14 mouse cellular contexts compared by ENCODE assay signal in the genomic region with DNA sequence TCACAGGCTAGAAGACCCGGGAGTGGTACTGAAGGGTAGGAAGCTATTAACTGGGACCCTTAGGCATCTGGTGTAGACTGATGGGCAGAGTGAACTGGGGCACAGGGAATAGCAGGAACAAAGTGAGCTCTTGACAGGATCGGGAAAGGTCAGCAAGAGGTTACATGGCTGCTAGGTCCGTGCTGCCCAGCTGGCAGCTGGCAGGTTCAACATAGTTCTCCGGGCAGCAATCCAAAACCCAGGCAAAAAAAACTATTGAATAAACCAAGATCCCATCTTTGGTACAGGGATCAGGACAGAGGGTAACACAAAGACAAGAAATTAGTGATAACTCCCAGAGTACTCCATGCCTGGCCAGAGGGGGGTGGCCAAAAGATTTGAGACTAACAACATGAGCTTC. TPM values are rescaled to one million over a fixed set of nuclear protein-coding genes. Genes with fewer than 3 reads are reported as not detected.
DNase-seq lines count a peak whose midpoint lies in the region; ATAC-seq and TF ChIP-seq lines count a peak whose summit lies in the region.
"Had no signal": no experiment of that assay in that cellular context is flagged by ENCODE, and none has a peak within 500 bp of the region (broad histone marks: within the 10 kb centered on the region; RNA-seq: fewer than 3 reads in every experiment).

No protein-coding gene starts in this region.

- no peaks in the 10 kb centered on the region for H3K4me1 ChIP-seq in lung, embryonic 14.5 days (ENCODE audit: insufficient read depth)
- no peaks in the 10 kb centered on the region; the same call in 1 of the 2 replicates for H3K4me1 ChIP-seq in intestine, embryonic 16.5 days (ENCODE audit: control insufficient read depth, insufficient read depth, low read length)
- H3K4me1 ChIP-seq: midbrain, embryonic 12.5 days had no signal

- ATAC-seq in lung, embryonic 14.5 days (ENCODE audit: insufficient read depth), result no peak
- no peak for ATAC-seq in intestine, embryonic 16.5 days

- 36% methylated on average over 4 of the region's 4 CpGs for WGBS in lung, embryonic 14.5 days
- WGBS in intestine, embryonic 16.5 days, result 52% methylated on average over 4 of the region's 4 CpGs

- peak; percentile 5 to 17 for DNase-seq in heart, adult 18-20 months
- DNase-seq in heart, adult 8-10 months (ENCODE audit: low spot score), result no peak
- DNase-seq in lung, embryonic 14.5 days, result peak; percentile 29
- DNase-seq in lung, postnatal 25 days (ENCODE audit: low spot score), result no peak
- DNase-seq in brain, embryonic 14.5 days (ENCODE audit: low read depth), result peak; percentile 65
- peak; percentile 30 for DNase-seq in heart, postnatal 4 days
- DNase-seq: right cerebral cortex, postnatal 4 days had no signal

- H3K27me3 ChIP-seq in lung, embryonic 14.5 days (ENCODE audit: insufficient read depth, low read length), result no peaks in the 10 kb centered on the region
- H3K27me3 ChIP-seq in intestine, embryonic 16.5 days (replicated peaks; ENCODE audit: control insufficient read depth, insufficient read depth, low read length), result no peaks in the 10 kb centered on the region
- H3K27me3 ChIP-seq: midbrain, embryonic 12.5 days had no signal

- no peak overlapping the region for H3K27ac ChIP-seq in lung, embryonic 14.5 days (ENCODE audit: low read depth)
- H3K27ac ChIP-seq in intestine, embryonic 16.5 days (ENCODE audit: low read length), result no peak overlapping the region
- H3K27ac ChIP-seq: kidney, postnatal 0 days; liver, embryonic 14.5 days; midbrain, embryonic 12.5 days had no signal

- no peak overlapping the region for H3K4me3 ChIP-seq in lung, embryonic 14.5 days (ENCODE audit: low read depth, low read length)
- no peak overlapping the region for H3K4me3 ChIP-seq in intestine, embryonic 16.5 days (ENCODE audit: low read length)
- H3K4me3 ChIP-seq: midbrain, embryonic 12.5 days had no signal

- no peak overlapping the region for H3K4me2 ChIP-seq in lung, embryonic 14.5 days
- no peak overlapping the region for H3K4me2 ChIP-seq in intestine, embryonic 16.5 days (ENCODE audit: low read depth, low read length)
- H3K4me2 ChIP-seq: midbrain, embryonic 12.5 days had no signal

- no peak for TF ChIP-seq POLR2A in brain, embryonic 14.5 days (IDR thresholded peaks at IDR 0.05; ENCODE audit: borderline replicate concordance, extremely low read depth, insufficient read depth, insufficient read length, poor library complexity, severe bottlenecking)

- H3K36me3 ChIP-seq in lung, embryonic 14.5 days (ENCODE audit: insufficient read depth), result no peaks in the 10 kb centered on the region
- H3K36me3 ChIP-seq in intestine, embryonic 16.5 days (ENCODE audit: control insufficient read depth, insufficient read depth, low read length), result no peaks in the 10 kb centered on the region
- H3K36me3 ChIP-seq: midbrain, embryonic 12.5 days had no signal

- no peak overlapping the region for H3K9ac ChIP-seq in lung, embryonic 14.5 days
- H3K9ac ChIP-seq in intestine, embryonic 16.5 days (ENCODE audit: low read depth, low read length), result no peak overlapping the region
- H3K9ac ChIP-seq: liver, embryonic 14.5 days; midbrain, embryonic 12.5 days had no signal

- H3K9me3 ChIP-seq in lung, embryonic 14.5 days (ENCODE audit: low read depth, low read length), result no peaks in the 10 kb centered on the region
- no peaks in the 10 kb centered on the region for H3K9me3 ChIP-seq in intestine, embryonic 16.5 days (ENCODE audit: control insufficient read depth, low read length)
- H3K9me3 ChIP-seq: midbrain, embryonic 12.5 days had no signal

- no peak for TF ChIP-seq CTCF in lung, embryonic 14.5 days (IDR thresholded peaks at IDR 0.05; ENCODE audit: low read depth)
- no peak for TF ChIP-seq CTCF in brain, embryonic 14.5 days (IDR thresholded peaks at IDR 0.05; ENCODE audit: borderline replicate concordance, extremely low read depth, insufficient read depth, insufficient read length)

RNA-seq across cellular contexts. Expression of a gene that starts 7.7 kb away (rescaled TPM):
- total RNA-seq in heart, adult 18-20 months (2021), result not detected
- not detected for total RNA-seq in heart, adult 8-10 months (2022)
- polyA plus RNA-seq in lung, embryonic 14.5 days (2014; fragmentation: Nextera tagmentation; extraction: Ambion mirVana), result not detected in 2 replicates
- polyA plus RNA-seq in brain, embryonic 14.5 days (2012; rRNA removed), result not detected in 2 replicates
- total RNA-seq in heart, postnatal 4 days (2021), result not detected
- polyA plus RNA-seq in intestine, embryonic 16.5 days (2015; fragmentation: Nextera tagmentation; extraction: Ambion mirVana), result not detected in 2 replicates
- total RNA-seq: granulocyte monocyte progenitor cell, adult 5-6 weeks; left cerebral cortex, postnatal 10 days had no signal
- polyA plus RNA-seq: kidney, postnatal 0 days; liver, embryonic 14.5 days; midbrain, embryonic 12.5 days; urinary bladder, adult 2 months had no signal

RNA-seq across cellular contexts. Expression of a gene that starts 12.5 kb away (rescaled TPM):
- total RNA-seq in heart, adult 18-20 months (2021), result not detected
- total RNA-seq in heart, adult 8-10 months (2022), result not detected
- not detected in 2 replicates for polyA plus RNA-seq in lung, embryonic 14.5 days (2014; fragmentation: Nextera tagmentation; extraction: Ambion mirVana)
- not detected in 2 replicates for polyA plus RNA-seq in brain, embryonic 14.5 days (2012; rRNA removed)
- total RNA-seq in heart, postnatal 4 days (2021), result not detected
- 0.28 TPM in 1 of 2 replicates, not detected in the other for polyA plus RNA-seq in intestine, embryonic 16.5 days (2015; fragmentation: Nextera tagmentation; extraction: Ambion mirVana)
- total RNA-seq: granulocyte monocyte progenitor cell, adult 5-6 weeks; left cerebral cortex, postnatal 10 days had no signal
- polyA plus RNA-seq: kidney, postnatal 0 days; liver, embryonic 14.5 days; midbrain, embryonic 12.5 days; urinary bladder, adult 2 months had no signal

RNA-seq across cellular contexts. Expression of a gene that starts 23.1 kb away (rescaled TPM):
- not detected for total RNA-seq in heart, adult 18-20 months (2021)
- not detected for total RNA-seq in heart, adult 8-10 months (2022)
- not detected in 2 replicates for polyA plus RNA-seq in lung, embryonic 14.5 days (2014; fragmentation: Nextera tagmentation; extraction: Ambion mirVana)
- polyA plus RNA-seq in brain, embryonic 14.5 days (2012; rRNA removed), result not detected in 2 replicates
- not detected for total RNA-seq in heart, postnatal 4 days (2021)
- not detected in 2 replicates for polyA plus RNA-seq in intestine, embryonic 16.5 days (2015; fragmentation: Nextera tagmentation; extraction: Ambion mirVana)
- total RNA-seq: granulocyte monocyte progenitor cell, adult 5-6 weeks; left cerebral cortex, postnatal 10 days had no signal
- polyA plus RNA-seq: kidney, postnatal 0 days; liver, embryonic 14.5 days; midbrain, embryonic 12.5 days; urinary bladder, adult 2 months had no signal

RNA-seq across cellular contexts. Expression of a gene that starts 36.3 kb away (rescaled TPM):
- not detected for total RNA-seq in heart, adult 18-20 months (2021)
- total RNA-seq in heart, adult 8-10 months (2022), result not detected
- not detected in 2 replicates for polyA plus RNA-seq in lung, embryonic 14.5 days (2014; fragmentation: Nextera tagmentation; extraction: Ambion mirVana)
- not detected in 2 replicates for polyA plus RNA-seq in brain, embryonic 14.5 days (2012; rRNA removed)
- not detected for total RNA-seq in heart, postnatal 4 days (2021)
- not detected in 2 replicates for polyA plus RNA-seq in intestine, embryonic 16.5 days (2015; fragmentation: Nextera tagmentation; extraction: Ambion mirVana)
- total RNA-seq: granulocyte monocyte progenitor cell, adult 5-6 weeks; left cerebral cortex, postnatal 10 days had no signal
- polyA plus RNA-seq: kidney, postnatal 0 days; liver, embryonic 14.5 days; midbrain, embryonic 12.5 days; urinary bladder, adult 2 months had no signal

Comparison
In these comparisons a context has a peak if more than half of its experiments do, and no peak if none do; other contexts are left out.
1. DNase-seq: peak in heart, adult 18-20 months (2 of 2), lung, embryonic 14.5 days (single experiment), brain, embryonic 14.5 days (single experiment) and heart, postnatal 4 days (single experiment); none in heart, adult 8-10 months (single experiment) and lung, postnatal 25 days (single experiment).